Mouse (Mus musculus): ENCODE data around the gene Pou2f1. TPM values are rescaled to one million over a fixed set of nuclear protein-coding genes. Genes with fewer than 3 reads are reported as not detected.

Pou2f1 gene
- total RNA-seq, 4 experiments from 2014 or later = 17.0 to 23.2 (median 21.1) TPM

- no peak for DNase-seq (ENCODE audit: low spot score in 2 of 2)
These were observed 120.2 kb downstream of the Pou2f1 start for GRCm38 (mm10) chr1:165882146-165882900.

DNA sequence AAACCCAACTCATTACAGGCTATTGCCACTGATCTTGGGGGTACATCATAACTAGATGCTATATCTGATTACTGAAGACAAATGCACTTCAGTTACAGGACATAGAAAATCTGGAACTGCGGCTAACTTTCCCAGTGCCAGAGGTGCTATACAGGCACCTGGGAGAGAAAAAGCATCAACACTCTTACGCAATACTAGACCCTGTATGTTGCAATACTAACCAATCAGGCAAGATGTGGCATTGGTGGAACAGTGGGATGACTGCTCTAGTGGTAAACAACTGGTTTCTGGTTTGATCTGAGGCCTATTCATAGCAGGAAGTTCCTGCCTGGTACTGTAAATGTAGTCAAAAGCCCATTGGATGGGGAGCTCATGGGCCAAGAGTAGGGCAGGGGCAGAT, 123.7 kb downstream of the Pou2f1 start:
- no peak for DNase-seq (ENCODE audit: low spot score in 2 of 2)

DNA sequence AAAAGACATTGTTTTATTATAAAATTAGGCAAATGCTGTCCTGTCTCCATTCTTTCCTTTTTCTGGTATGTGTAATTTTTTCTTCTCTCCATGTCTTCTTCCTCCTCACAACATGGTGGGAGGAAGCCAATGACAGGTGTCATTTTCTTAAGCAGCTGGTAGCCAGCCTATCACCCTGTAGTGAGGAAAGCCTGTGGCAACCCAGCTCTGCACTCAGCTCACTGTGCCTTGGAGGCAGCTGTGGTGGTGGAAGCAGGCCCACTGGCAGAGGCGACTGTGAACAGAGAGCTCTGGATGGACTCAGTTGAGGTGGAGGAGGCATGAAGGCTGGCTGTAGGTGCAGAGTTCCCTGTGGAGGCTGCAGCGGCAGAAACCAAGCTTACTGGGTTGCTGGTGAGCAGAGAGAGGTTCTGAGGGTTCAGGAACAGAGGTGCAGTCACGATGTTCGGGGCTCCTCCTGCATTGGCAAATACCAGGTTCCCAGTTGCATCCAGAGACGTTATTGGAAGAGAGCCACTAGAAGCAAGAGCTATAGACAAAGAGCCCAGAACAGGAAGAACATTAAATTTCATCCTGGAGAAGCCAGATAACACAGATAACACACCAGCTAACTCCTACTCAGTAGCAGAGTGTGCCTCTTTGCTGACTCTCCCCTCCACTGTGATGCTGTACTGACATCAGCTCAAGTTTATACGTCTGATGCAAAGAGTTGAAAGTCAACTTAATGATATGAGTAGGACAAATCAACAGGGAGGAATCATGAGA, 126.8 kb downstream of the Pou2f1 start:
- DNase-seq (ENCODE audit: low spot score in 2 of 2) = no peak

- DNase-seq (ENCODE audit: low spot score in 2 of 2) = no peak
These were observed 127.8 kb downstream of the Pou2f1 start for GRCm38 (mm10) chr1:165874645-165875044.

GRCm38 (mm10) chr1:165868659-165869058, 133.8 kb downstream of the Pou2f1 start:
- no peak for DNase-seq (ENCODE audit: low spot score in 2 of 2)

DNA sequence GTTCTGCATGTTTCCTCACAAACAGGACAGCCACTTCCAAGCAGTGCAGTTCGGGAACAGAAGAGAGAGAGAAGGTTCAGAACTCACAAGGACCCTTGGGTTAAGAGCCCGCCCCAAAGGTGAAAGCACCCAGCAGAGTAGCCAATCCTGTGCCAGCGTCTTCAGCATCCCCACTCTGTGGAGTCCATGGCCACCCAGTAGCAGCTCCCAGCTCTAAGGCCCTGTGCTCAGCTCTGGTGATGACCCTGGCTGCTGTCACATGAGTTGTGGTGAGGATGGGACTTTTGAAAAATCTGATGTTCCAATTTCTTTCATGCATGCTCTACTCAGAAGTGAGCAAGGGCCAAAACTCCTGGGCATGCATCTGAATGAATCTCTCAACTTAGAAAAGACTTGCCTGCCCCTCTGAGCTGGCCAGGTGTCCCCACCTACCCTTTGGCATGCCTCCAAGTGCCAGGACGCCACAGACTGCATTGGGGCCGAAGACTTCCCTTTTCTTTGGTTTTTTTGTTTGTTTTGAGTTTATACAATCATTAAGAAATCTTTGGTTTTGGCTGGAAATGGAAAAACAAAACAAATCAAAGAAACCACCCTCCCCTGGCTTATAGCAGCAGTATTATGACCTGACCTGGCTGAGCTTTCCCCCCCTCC, 135.7 kb downstream of the Pou2f1 start:
- no peak for DNase-seq (ENCODE audit: low spot score in 2 of 2)

DNA sequence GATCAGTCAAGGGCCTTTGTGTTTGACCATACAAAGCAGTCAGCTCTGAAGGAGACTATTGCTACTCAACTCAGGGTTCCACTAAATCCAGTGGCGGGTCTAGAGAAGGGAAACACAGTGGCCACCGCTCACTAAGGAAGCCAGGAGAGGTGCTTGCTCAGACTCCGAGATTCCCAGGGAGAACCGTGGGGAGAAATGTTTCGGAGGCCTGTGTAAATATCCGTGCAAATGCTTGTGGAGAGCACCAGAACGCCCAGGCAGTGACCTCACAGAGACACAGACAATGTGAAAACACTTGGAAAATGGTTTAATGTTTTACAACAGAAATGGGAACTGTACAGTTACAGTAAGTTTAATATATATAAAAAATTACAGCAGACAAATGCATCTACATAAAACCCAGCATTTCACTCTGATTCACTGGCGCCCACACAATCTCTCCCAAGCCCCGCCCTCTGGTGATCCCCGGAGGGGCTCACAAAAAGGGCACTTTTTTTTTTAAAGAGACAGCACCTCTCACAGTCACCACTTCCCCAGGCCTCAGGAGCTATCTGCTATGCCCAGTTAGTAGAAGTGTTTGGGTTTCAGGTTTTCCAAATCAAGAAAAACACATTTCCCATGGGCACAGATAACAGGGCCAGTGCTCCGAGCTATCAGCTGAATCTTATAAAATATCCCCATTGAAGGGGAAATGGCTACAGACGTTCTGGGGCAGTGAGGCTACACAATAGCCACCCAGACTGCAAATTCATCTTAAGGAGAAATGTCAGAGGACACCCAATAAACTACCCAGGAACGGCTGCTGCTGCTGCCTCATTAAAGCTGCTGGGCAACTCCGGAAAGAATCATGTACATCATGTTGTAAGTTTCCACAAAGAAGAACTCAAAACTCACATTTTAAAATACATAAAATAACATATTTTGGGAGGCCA, 137.3 kb downstream of the Pou2f1 start:
- DNase-seq (ENCODE audit: low spot score in 2 of 2) = no peak

DNA sequence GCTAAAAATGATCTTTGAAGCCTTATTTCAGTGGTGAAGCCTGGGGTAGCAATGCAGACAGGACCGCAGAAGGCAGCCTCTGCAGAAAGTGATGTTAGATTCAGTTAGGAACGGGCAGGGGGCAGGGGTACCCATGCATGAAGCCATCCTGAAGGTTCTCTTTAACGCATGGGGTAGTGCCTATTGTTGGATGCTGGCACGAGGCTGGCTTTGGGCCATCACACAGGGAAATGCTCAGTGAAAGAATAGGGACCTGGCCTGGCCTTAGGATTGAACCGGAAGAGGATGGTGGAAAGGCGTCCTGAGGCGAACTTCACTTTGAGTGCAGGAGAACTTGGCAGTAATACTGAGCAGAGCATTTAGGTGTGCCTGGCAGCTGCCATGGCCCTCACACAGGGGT, 140.4 kb downstream of the Pou2f1 start:
- no peak for DNase-seq (ENCODE audit: low spot score in 2 of 2)

GRCm38 (mm10) chr1:165861235-165861609, 141.3 kb downstream of the Pou2f1 start:
- DNase-seq (ENCODE audit: low spot score in 2 of 2) = no peak

DNA sequence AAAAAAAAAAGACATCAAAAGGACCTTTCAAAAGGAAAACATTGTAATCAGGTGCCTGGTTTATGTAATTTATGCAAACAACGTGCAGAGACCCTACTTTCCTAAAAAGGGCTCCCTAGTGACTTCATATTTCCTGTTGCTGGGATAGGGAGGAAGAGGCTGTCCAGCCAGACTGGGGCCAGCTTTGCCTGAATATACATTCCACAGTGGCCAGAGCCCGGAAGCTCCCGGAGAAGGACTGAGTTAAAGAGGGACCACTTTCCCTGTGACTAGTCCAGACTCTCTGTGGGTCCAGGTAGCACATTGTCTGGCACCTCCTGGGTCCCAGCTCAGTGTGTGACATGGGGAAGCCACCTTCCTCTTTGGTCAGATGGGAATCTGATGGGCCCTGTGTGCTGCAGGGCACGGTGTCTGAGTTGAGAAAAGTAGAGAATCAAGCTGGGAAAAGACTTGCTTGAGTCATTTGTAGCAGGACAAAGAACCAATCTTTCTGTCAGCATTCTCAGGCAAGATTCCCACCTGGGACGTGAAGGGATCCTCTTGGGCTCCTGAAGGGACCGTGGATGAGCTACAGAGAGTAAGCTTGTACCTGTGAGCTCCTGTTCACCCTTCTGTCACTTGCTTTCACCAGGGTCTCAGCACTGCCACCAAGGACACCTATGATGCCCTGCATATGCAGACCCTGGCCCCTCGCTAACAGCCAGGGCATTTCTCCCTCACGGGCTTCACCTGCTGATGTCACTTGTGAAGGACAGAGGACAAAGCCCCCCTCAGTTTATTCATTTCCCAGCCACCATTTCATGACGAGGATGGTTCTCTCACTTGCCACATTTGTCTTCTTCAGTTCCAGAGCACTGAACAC, 141.9 kb downstream of the Pou2f1 start:
- DNase-seq (ENCODE audit: low spot score in 2 of 2) = no peak

- DNase-seq (ENCODE audit: low spot score in 2 of 2) = no peak
These were observed 144.1 kb downstream of the Pou2f1 start for GRCm38 (mm10) chr1:165858356-165858755.

GRCm38 (mm10) chr1:165857279-165857678, 145.2 kb downstream of the Pou2f1 start:
- no peak for DNase-seq (ENCODE audit: low spot score in 2 of 2)

GRCm38 (mm10) chr1:165855759-165856545, 146.5 kb downstream of the Pou2f1 start:
- no peak for DNase-seq (ENCODE audit: low spot score in 2 of 2)

DNA sequence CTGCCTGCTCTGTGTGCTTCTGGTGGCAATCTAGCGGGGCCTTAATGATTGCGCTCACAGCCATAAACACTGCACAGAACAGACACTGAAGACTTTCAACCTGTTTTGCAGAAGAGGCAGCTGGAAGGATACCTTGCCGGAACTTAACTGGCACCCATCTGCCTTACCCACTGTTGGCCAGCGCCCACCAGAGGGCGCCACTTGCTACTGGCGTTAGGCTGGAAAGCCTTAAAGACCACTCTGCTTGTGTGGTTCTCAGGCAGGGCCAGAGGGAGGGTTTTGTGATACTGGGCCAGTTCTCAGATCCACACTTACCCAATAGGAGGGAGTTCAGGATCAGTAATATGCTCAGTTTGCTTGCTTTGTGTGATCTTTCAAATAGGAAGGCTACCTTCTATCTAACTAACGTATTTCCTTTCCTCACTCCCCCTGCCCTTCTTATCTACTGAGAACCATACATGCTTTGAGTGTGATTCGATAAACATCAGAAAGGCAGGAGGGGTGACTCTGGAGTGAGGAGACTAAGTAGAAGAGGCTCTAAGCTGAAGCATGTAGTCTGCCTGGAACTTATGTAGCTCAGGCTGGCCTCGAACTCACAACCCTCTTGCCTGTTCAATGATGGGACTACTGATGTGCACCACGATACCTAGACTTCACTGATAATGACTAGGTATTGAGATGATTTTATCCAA, 148.6 kb downstream of the Pou2f1 start:
- DNase-seq (ENCODE audit: low spot score in 2 of 2) = peak in 1 of 2 experiments; percentile 65

GRCm38 (mm10) chr1:165853131-165853721, 149.3 kb downstream of the Pou2f1 start:
- DNase-seq (ENCODE audit: low spot score in 2 of 2) = no peak

DNA sequence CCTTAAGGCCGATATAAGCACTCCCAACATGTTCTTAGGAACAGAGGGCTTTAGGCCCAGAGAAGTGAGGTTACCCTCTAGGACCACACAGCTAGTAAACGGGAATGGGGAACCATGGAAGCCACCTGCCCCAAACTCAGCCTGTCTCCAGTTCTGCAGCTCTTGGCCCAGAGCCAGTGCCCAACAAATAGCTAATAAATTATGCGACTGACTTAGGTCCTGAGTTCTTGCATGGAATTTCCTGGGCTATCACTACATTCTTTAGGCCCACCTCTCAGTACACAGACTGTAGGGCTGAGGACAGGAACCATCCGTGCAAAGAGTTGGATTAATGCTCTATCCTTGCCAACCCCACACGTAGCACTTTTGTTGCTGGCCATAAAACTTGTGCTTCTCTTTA, 150.3 kb downstream of the Pou2f1 start:
- no peak for DNase-seq (ENCODE audit: low spot score in 2 of 2)

GRCm38 (mm10) chr1:165849458-165850445, 152.7 kb downstream of the Pou2f1 start:
- DNase-seq (ENCODE audit: low spot score in 2 of 2) = no peak
